Mouse (Mus musculus): ENCODE results near the gene 2210016L21Rik. TPM values are rescaled to one million over a fixed set of nuclear protein-coding genes. Genes with fewer than 3 reads are reported as not detected.

The 2210016L21Rik gene
- polyA plus RNA-seq, 2 experiments, result 8.1 to 11.3 TPM

DNA sequence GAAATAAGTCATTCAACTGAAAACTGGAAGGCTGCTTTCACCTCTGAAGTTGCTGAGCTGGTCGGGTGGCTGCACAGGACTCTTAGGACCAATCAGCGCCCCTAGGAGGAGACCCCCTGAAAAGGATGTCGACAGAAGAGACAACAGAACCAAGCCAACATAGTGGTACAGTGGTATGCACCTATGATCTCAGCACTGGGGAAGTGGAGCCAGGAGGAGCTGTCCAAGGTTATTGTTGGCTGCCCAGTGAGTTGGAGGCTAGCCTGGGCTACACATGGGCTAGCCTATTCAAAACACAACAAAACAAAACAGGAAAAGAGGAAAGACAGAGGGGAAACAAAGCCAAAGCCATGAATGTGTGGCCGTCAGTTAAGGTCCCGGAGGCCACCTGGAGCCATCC is 16.1 kb downstream of the 2210016L21Rik start:
- ATAC-seq (ENCODE audit: insufficient read depth) (no peak), DNase-seq (ENCODE audit: low read depth in 3 of 3, low spot score in 3 of 3) (no peak)
- H3K4me1 ChIP-seq (replicated peaks; ENCODE audit: control insufficient read depth in 2 of 2, insufficient read depth in 2 of 2, low read length in 1 of 2), result no peaks in the 10 kb centered on the region
- H3K27ac ChIP-seq, result no peak overlapping the region
- no peak for TF ChIP-seq EP300 (IDR thresholded peaks at IDR 0.05; ENCODE audit: low read depth)
- no peak for TF ChIP-seq CTCF (IDR thresholded peaks at IDR 0.05; ENCODE audit: low read depth)
- no peaks in the 10 kb centered on the region for H3K27me3 ChIP-seq (ENCODE audit: control insufficient read depth, insufficient read depth, low read length)
- no peaks in the 10 kb centered on the region for H3K9me3 ChIP-seq (ENCODE audit: control insufficient read depth, low read length)
- no peaks in the 10 kb centered on the region for H3K36me3 ChIP-seq (replicated peaks; ENCODE audit: control insufficient read depth, insufficient read depth, low read depth)
- no peak overlapping the region for H3K4me3 ChIP-seq (ENCODE audit: insufficient read depth in 1 of 2, low read depth in 2 of 2, low read length in 2 of 2)
- 78% methylated on average over 5 of the region's 5 CpGs for whole genome bisulfite sequencing (ENCODE audit: insufficient replicate concordance)
- no peak overlapping the region for H3K9ac ChIP-seq (replicated peaks)
- H3K4me2 ChIP-seq (ENCODE audit: low read depth), result no peak overlapping the region

DNA sequence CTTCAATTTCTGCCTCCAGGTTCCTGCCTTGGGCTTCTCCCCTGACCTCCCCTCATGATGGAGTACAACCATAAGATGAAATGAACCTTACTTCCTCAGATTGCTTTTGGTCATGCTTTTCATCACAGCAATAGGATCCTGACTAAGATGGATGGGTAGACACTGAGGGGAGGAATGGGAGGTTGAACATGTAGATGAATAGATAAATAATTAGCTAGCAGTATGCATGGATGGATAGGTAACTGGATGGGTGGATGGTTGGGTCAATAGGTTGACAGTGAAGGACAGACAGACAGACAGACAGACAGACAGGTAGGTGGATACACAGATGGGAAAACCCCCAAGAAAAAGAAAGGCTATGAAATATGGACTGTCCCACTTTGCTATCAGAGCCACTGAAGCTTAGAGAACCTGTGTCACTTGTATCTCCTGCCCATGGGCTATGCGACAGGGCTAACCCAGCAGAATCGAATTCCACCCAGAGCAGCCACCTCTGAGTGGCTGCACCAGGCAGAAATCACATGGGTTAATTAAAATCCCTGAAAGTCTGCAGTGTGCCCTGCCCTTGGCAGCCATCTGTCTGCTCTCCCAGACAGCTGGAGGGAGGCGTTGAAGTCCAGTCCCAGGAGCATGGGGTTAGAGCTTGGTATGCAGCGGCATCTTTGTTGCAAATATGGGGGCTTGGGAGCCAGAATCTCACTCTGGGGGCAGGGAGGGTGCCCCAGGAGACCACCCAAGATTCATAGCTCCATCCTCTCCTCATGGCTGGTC is 19.8 kb downstream of the 2210016L21Rik start:
- Histone ChIP-seq H3K27ac (no peak overlapping the region), H3K4me3 (ENCODE audit: insufficient read depth in 1 of 2, low read depth in 2 of 2, low read length in 2 of 2) (no peak overlapping the region), H3K4me1 (replicated peaks; ENCODE audit: control insufficient read depth in 2 of 2, insufficient read depth in 2 of 2, low read length in 1 of 2) (peaks cover 0 to 9% of the 10 kb centered on the region in 2 experiments; a peak in 2 of 4 replicates), H3K27me3 (ENCODE audit: control insufficient read depth, insufficient read depth, low read length) (no peaks in the 10 kb centered on the region), H3K4me2 (ENCODE audit: low read depth) (no peak overlapping the region), H3K9ac (replicated peaks) (no peak overlapping the region), H3K36me3 (replicated peaks; ENCODE audit: control insufficient read depth, insufficient read depth, low read depth) (no peaks in the 10 kb centered on the region), H3K9me3 (ENCODE audit: control insufficient read depth, low read length) (no peaks in the 10 kb centered on the region)
- WGBS (ENCODE audit: insufficient replicate concordance), result 59% methylated on average over 4 of the region's 4 CpGs
- TF ChIP-seq EP300 (IDR thresholded peaks at IDR 0.05; ENCODE audit: low read depth) (no peak), CTCF (IDR thresholded peaks at IDR 0.05; ENCODE audit: low read depth) (no peak)
- DNase-seq (ENCODE audit: low read depth in 3 of 3, low spot score in 3 of 3) (no peak), ATAC-seq (ENCODE audit: insufficient read depth) (no peak)

- no peak overlapping the region for H3K9ac ChIP-seq (replicated peaks)
- H3K27ac ChIP-seq, result no peak overlapping the region
- H3K9me3 ChIP-seq (ENCODE audit: control insufficient read depth, low read length), result no peaks in the 10 kb centered on the region
- peaks cover 0 to 9% of the 10 kb centered on the region in 2 experiments; a peak in 2 of 4 replicates for H3K4me1 ChIP-seq (replicated peaks; ENCODE audit: control insufficient read depth in 2 of 2, insufficient read depth in 2 of 2, low read length in 1 of 2)
- H3K36me3 ChIP-seq (replicated peaks; ENCODE audit: control insufficient read depth, insufficient read depth, low read depth), result no peaks in the 10 kb centered on the region
- WGBS (ENCODE audit: insufficient replicate concordance), result 42% methylated on average over 7 of the region's 7 CpGs
- peak; percentile 67 for ATAC-seq (ENCODE audit: insufficient read depth)
- no peaks in the 10 kb centered on the region for H3K27me3 ChIP-seq (ENCODE audit: control insufficient read depth, insufficient read depth, low read length)
- no peak for DNase-seq (ENCODE audit: low read depth in 3 of 3, low spot score in 3 of 3)
- peak overlapping the region; percentile 45 for H3K4me2 ChIP-seq (ENCODE audit: low read depth)
- TF ChIP-seq EP300 (IDR thresholded peaks at IDR 0.05; ENCODE audit: low read depth) (no peak), CTCF (IDR thresholded peaks at IDR 0.05; ENCODE audit: low read depth) (no peak)
- H3K4me3 ChIP-seq (ENCODE audit: insufficient read depth in 1 of 2, low read depth in 2 of 2, low read length in 2 of 2), result peak overlapping the region in 1 of 2 experiments; percentile 33; a peak in 2 of 4 replicates
Measured at GRCm38 (mm10) chr5:114964315-114964966, 22.5 kb downstream of the 2210016L21Rik start.

DNA sequence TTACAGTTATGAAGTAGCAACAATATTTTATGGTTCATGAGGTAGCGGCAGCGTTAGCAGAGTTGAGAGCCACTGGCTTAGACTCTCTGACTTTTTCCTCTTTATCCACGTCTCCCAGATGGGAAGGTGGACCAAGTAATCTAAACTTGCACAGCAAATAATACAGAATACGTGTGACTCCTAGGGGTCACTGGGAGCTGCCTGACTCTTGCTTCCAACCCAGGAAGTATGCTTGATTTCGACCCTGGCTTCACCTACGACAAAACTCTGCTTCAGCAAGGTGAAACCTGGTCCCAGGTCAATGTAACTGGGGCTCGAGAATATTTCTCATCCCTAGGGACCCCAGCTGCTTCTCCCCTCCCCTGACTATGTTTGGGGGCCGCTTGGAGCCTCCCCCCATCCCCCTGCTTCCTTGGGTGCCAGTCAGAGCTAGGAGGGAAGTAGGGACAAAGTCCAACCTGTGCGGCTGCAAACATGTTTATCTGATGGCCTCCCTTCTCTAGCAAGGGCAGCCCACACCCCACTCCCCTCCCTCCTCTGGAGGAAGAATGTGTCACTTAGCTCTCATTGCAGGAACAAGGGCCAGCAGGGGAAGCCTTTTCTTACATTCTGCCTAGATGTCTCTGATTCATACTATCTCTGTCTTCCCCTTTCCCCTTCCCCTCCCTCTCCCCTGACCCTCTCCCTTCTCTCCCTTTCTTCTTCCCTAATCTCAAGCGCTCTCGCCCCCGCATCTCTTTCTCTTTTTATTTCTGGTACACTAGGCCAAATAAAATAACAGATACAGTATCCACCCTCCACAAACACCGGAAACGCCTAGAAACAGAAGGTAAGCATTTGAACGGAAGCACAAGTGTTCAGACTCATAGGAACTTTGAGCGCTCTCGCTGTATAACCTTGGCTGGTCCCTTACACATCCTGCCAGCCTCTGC is 23.3 kb downstream of the 2210016L21Rik start:
- Histone ChIP-seq H3K4me2 (ENCODE audit: low read depth) (peak overlapping the region; percentile 45), H3K27me3 (ENCODE audit: control insufficient read depth, insufficient read depth, low read length) (no peaks in the 10 kb centered on the region), H3K9me3 (ENCODE audit: control insufficient read depth, low read length) (no peaks in the 10 kb centered on the region), H3K4me1 (replicated peaks; ENCODE audit: control insufficient read depth in 2 of 2, insufficient read depth in 2 of 2, low read length in 1 of 2) (peaks cover 0 to 9% of the 10 kb centered on the region in 2 experiments; a peak in 2 of 4 replicates), H3K36me3 (replicated peaks; ENCODE audit: control insufficient read depth, insufficient read depth, low read depth) (no peaks in the 10 kb centered on the region), H3K4me3 (ENCODE audit: insufficient read depth in 1 of 2, low read depth in 2 of 2, low read length in 2 of 2) (no peak overlapping the region; a peak in 1 of 4 replicates), H3K9ac (replicated peaks) (no peak overlapping the region), H3K27ac (no peak overlapping the region)
- TF ChIP-seq EP300 (IDR thresholded peaks at IDR 0.05; ENCODE audit: low read depth) (no peak), CTCF (IDR thresholded peaks at IDR 0.05; ENCODE audit: low read depth) (no peak)
- 43% methylated on average over 17 of the region's 17 CpGs for WGBS (ENCODE audit: insufficient replicate concordance)
- ATAC-seq (ENCODE audit: insufficient read depth) (no peak), DNase-seq (ENCODE audit: low read depth in 3 of 3, low spot score in 3 of 3) (no peak)
